Comparison of ENCODE assay signal across 1 mouse cellular context in the genomic region with DNA sequence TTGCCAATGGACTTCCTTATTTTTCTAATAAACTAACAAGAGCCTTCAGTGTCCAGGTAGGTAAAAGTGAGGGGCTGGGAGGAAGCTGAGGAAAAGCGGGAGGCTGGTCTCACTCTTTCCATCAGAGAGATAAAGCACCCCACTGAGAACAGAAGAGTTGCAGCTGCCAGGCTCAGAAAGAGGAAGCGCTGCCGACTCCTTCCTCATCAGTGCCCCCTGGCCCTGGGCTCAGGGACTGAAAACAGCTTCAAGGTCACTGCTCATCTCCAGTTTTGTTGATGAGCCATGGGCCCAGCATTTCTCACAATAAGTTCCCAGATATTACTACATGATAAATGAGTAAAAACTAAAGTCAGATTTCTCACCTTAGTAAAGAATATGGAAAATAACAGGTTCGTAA.
TF ChIP-seq lines count a peak whose summit lies in the region.

No protein-coding gene starts in this region.

TF ChIP-seq in CH12.LX, 34 proteins besides CTCF, POLR2A, EP300 and RAD21 (continued from another document):
- TF ChIP-seq KAT2A (IDR thresholded peaks at IDR 0.05; ENCODE audit: insufficient replicate concordance, low read length) (no peak), TBP (conservative IDR thresholded peaks at IDR 0.05; ENCODE audit: low read depth, low read length) (peak; percentile 77)
